Mouse (Mus musculus) spleen, adult 2 months (tissue): Measurements from ENCODE around the gene Notch1.

Source experiments
- CTCF ChIP-seq: fragments of 200-500 bp; IDR thresholded peaks from 2 replicates; pipeline ENCODE4 v1.5.1; 2011; ENCODE audit warnings: mild to moderate bottlenecking, inconsistent platforms; ENCODE audit not compliant: insufficient read depth, insufficient read length, insufficient replicate concordance; ENCODE audit errors: extremely low read depth
- POLR2A ChIP-seq: fragments of 200-500 bp; IDR thresholded peaks from 2 replicates; pipeline ENCODE4 v1.6.1; 2011; ENCODE audit warnings: low read depth, low read length, inconsistent platforms

GRCm38 (mm10) chr2:26472312-26473090, 44.0 kb downstream of the Notch1 start:
- TF ChIP-seq CTCF (no peak), POLR2A (no peak)
